Mouse (Mus musculus): ENCODE results near the gene Srgn.
A peak's percentile ranks its signal among the peaks of the same experiment; 100 is the strongest.

Gene Srgn

DNA sequence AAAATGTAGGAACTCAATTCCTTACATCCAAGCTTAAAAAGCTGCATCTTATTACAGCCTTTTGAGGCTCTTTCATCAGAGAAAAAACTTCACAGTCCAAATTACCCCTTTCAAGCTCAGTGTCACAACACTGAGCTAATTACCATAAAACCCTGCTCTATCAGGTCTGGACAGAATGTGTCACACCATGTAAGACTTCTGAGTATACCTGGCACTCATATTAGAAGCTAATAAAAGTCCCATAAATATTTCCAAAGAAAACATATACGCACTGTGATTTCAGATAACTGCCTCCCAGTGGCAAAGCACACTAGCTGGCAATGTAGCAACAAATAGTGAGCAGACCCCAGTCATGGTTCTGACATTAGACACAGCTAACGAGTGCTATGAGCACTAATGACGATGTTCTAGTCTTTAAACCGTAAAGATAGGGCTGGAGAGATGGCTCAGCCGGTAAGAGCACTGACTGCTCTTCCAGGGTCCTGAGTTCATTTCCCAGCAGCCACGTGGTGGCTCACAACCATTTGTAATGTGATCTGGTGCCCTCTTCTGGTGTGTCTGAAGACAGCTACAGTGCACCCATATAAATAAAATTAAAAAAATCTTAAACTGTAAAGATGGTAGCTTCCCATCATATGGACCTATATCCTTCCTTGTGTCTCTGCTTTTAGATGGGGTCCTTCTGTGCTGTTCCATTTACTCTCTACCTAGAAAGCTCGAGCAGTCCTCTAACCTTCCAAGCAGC is 46.0 kb downstream of the Srgn start:
- peak; percentile 35 for DNase-seq

DNA sequence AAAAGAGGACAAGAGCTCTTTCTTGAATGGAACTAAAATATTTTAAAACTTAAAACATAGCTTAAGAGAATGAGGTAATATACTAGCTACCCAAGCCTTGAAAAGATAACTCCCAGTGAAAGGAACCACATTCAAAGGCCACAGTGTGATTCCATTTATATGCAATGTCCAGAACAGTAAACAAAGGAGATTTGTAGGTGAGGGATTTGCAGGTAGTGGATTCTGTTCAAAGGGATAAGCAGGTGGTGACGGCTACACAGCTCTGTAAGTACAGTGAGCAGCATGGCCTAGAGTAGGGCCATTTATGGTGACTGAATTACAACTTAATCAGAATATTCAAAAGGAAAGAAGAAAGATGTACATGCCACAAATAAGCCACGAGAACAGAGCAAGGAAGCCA is 50.3 kb downstream of the Srgn start:
- DNase-seq: peak; percentile 15

DNA sequence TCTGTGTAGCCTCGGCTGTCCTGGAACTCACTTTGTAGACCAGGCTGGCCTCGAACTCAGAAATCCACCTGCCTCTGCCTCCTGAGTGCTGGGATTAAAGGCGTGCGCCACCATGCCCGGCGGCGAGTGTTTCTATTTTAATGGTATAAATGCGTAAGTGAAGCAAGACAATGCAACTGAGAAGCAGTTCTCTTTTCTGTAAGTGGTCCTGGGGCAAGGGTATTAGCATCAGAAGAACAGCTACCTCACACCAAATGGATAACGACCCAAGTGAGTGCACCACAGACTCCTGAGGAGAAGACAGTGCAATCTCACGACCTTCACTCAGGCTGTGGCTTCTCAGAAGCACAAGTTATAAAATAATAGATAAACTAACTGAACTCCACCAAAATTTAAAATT is 52.3 kb downstream of the Srgn start:
- peak; percentile 41 for DNase-seq

DNA sequence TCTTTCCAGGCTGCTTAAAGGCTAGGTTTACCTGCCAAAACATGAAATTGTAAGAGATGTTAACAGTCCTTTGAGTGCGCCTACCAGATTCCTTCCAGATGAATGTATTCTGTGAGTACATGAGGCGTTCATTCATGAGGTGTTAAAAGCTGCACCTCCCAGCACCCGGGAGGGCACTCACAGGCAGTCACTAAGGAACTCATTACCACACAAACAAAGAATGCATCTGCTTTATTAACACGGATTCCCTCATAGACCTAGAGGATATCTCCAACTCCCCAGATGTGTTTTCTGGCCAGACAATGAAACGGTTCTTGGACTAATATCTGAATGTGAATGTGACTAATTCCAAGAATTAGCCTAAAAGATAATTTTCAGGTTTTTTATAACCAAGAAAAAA is 56.1 kb downstream of the Srgn start:
- DNase-seq: peak; percentile 29

DNA sequence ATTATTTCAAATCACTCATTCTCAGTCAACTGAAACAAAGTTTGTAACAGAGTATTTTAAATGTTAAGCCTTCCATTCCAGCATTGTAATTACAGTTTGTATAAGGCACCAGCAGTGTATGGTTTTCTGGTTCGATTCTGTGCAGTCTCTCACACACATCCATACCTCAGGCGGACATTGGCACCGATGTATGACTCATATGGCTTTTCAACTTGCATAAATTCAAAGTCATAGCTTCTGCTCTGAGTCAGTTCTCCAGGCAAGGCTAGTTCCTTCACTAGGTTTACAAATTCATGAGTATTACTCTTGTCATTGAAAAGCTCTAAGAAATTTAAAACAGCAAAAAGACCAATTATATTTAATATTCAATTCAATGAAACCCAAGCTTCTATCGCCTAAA is 57.5 kb downstream of the Srgn start:
- DNase-seq: peak; percentile 40

DNA sequence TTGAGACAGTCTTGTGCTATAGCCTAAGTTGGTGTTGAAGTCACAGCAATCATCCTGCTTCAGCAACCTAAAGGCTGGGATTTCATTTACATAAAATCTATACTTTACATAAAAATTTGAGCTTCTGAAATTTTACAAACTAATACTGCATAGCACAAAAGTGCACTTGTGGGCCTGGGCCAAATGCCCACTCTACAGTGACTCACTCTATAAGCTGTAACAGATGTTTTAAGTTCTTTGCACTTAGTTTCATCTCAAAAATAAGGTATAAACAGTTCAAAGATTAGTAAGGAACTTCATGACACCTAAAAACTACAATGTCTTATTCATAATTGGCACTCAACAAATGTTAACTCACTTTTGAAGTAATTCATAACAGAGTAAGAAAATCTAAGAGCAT is 65.9 kb downstream of the Srgn start:
- DNase-seq: no peak

DNA sequence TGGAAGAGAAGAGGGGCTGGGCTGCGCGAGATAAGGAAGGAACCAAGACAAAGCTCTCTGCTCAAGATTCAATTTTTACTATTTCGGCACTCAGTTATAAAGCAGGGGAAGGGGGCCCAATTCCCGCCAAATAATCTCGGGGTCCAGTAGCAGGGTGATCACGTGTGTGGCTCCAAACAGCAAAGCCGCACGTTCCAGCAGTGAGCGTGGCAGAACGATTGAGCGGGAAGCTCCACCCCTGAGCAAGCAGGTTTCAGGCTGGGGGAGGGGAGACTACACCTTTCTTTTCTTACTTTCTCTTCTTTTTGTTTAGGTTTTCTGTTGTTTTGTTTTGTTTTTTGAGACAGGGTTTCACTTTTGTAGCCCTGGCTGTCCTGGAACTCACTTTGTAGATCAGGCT is 75.2 kb downstream of the Srgn start:
- DNase-seq: peak; percentile 82

DNA sequence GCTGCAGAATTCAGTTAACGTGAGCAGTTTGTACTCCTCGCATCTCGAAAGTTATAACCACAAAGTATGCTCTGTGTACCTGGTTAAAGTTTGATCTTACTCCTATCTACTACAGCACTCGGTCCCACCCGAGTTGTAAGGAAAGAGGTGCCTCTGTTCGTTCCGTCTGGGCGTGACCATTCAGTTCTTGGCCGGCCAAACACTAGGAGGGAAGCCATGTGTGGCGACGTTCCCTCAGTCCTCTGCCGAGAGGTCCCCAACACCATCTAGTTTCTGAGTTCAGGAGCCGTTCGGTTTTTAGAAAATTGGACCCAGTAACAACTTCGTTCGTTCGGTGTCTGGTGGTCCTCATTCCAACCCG is 77.0 kb downstream of the Srgn start:
- no peak for DNase-seq

DNA sequence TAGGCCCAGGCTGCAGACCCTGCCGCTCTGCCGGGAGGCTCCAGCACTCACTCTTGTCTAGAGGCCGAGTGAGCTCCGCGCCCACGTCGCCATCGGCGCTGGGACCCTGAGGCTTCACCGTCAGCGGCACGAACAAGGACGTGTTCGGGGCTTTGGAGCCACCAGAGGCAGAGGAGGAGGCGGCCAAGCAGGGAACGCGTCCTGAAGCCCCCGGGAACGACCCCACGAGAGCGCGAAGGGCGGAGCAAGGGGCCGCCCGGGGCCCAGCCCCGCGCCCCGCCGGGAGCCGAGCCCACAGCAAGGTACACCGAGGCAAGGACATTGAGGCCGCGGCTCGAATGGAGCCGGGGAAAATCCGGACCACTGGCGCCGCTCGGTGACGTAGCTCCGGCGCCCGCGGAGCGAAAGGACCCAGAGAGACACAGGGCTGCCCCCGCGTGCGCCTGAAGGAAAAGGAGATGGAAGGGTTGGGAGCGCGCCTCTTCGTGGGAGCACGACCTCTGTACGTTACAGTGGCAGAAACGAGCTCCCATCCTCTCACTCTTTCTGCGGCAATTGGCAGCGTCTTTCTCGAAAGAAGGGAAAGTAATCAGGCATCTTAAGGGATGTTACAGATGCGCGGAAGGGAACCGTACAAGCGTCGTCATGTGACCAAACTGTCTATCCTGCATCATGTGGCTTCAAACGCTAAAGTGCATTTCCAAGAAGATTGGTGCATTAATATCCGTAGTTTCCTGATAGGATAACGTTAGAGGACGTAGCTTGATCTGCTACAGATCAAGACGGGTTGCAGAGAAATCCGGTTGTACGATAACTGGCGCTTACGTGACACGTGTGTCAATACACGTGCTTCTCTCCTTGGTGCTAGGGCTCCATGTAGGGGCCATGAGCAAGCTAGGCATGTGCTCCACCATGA is 77.6 kb downstream of the Srgn start, which contains the start of the genes 4930507D05Rik and Supv3l1:
4930507D05Rik (plus strand) TSS at position 126 of the 916 bp plus-strand sequence.
Supv3l1 (minus strand) TSS at position 375 of the 916 bp plus-strand sequence.
- peak; percentile 99 for DNase-seq
